Mouse (Mus musculus) common myeloid progenitor, adult 5-6 weeks (primary cell): Measurements from ENCODE around the gene Tnrc6c. TPM values are rescaled to one million over a fixed set of nuclear protein-coding genes. Genes with fewer than 3 reads are reported as not detected.

Source experiments
- ATAC-seq: replicated peaks from 2 replicates; pipeline ENCODE4 v1.8.0; 2016; ENCODE audit warnings: low read depth, mild to moderate bottlenecking, moderate TSS enrichment, inconsistent platforms; ENCODE audit not compliant: poor library complexity, severe bottlenecking
- total RNA-seq: library from RNA; stranded (forward); fragments of 200-1000, 187-1606 nt; gene quantifications from 2 replicates; pipeline ENCODE4 v1.2.3, GENCODE M21; 2017

Gene Tnrc6c
- total RNA-seq, 1 experiment from 2014 or later, result 22.4 TPM

DNA sequence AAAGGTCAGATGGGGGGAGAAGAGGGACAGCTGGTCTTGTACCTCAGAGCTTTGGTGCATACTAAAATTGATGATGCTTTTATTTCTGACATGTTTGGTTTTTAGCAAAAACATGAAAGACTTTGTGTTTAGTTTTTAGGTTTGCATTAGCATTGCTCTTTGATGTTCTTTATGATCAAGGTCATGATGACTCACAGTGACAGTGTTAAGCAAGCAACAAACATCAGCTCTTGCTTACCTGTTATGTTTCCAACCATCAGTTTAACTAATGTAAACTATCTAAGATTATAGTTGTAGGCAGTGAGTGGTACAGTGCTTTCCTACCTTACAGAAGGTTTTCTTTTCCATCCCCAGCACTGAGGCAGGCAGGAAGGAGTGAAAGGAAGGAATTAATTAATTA is 12.5 kb downstream of the Tnrc6c start:
- ATAC-seq, result no peak

DNA sequence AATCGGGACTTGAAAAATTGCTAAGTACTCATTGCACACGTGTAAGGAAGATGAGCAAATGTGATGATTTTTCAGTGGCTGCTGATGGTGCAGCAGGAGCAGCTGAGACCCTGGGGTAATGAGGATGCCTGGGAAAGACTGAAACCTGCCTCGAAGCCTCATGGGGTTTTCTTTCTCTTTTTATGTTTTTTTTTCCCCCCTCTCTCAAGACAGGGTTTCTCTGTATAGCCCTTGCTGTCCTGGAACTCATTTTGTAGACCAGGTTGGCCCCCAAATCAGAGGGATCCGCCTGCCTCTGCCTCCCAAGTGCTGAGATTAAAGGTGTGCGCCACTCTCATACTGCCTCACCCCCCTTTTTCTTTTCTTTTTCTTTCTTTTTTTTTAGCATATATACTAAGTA is 13.1 kb downstream of the Tnrc6c start:
- no peak for ATAC-seq

DNA sequence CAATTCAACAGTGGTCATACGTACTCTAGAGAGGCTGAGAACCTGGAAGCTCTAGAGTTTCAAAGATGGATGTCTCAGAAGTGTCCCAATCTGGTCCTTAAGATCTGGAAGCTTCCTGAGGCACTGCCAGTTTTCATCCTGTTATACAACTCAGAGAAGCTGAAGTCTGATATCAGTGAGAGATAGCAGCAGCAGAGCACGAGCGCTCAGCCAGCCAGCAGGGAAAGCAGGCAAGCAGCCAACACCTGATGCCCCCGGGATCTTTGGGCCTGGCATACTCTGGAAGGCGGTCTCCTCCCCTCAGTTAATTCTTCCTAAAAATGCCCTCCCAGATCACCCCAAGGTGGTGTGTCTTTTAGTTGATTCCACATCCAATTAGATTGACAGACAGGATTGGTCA is 13.7 kb downstream of the Tnrc6c start:
- no peak for ATAC-seq

- ATAC-seq, result no peak
These were observed 17.5 kb downstream of the Tnrc6c start for GRCm38 (mm10) chr11:117671626-117672025.

DNA sequence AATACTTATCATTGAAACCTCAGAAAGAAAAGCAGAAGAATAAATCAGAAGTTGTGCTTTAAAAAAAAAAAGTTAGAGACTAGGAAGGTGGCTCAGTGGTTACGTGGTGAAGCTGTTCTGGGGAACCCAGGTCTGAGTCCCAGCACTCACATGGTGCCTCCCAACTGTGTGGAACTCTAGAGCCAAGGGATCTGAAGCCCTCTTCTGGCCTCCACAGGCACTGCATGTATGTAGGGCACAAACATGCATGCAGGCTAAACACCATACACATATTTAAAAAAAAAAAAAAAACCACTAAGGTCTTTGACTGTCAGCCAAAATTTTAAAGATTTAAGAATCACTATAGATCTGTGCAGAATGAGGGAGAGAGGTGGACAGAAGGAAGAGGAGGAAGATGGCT is 20.4 kb downstream of the Tnrc6c start:
- ATAC-seq, result 0 out of 2 replicates have a peak, but pooled peaks have one; percentile 25

GRCm38 (mm10) chr11:117676649-117677048 is 22.6 kb downstream of the Tnrc6c start:
- ATAC-seq, result no peak

DNA sequence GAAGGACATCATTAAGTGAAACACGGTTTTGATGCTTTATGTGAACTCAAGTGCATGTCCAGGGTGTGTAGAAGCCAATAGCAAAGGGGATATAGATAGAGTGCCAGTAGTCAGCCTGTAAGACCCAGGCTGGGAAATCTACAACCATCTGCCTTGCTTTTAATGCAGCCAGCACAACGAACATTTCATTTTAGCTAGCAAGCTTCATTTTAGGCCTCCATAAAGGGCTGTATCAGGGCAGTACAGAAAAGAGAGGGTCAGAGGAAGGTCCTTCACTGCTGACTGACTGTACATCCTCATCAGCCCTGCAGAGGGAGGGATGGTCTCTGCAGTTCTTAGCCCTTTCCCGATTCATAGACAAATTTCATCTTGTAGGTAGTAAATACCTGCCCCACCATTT is 23.0 kb downstream of the Tnrc6c start:
- no peak for ATAC-seq

DNA sequence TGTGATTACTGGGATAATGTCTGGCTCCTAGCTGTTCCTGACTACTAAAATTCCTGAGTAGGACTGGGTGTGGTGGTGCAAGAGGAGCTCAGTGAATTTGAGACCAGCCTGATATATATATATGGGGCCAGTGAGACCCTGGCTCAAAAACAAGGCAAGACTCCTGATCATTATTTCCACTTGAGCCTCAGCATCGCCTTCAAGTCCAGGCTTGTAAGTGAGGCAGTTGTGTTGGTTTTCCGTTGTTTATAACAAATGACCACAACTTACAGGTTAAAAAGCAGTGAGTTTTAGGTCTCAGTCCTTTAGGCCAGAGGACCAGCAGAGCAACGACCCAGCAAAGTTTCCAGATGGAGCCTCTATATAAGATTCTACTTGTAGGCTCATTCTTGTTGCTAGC is 23.5 kb downstream of the Tnrc6c start:
- ATAC-seq, result no peak

DNA sequence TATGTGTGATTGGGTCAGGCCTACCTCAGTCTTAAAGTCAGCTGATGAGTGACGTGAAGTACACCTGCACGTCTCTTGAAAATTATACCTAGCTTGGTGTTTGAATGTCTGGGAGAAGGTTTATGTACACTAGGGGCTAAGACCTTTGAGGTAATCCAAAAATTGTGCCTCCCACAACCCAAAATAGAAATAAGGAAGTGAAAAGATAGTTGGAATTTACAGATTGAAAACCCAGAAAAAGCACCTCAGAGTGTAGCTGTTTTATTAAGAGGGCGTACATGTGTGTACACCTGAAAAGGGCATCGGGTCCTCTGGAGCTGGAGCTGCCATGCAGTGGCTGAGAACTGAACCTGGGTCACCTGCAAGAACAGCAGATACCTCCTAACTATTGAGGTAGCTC is 24.1 kb downstream of the Tnrc6c start:
- no peak for ATAC-seq

- no peak for ATAC-seq
These were observed 24.7 kb downstream of the Tnrc6c start for GRCm38 (mm10) chr11:117678740-117679139.

DNA sequence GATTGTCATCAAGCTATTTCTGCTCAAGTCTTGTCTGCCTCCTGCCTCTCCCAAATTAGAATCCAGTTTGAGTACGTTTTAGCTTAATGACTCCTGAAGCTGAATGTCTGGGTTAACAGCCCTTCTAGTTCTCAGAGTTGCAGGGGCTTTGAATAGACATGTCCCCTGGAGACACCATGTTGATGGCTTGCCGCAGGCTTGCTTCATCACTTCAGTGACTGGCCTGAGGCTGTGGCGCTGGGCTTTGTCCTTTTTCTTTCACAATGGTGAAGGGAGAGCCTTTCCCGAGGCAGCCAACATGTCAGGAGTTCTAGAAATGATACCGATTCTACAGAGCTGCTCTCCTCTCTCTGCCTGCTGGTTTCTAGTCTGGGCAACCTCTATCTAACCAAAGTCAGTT is 30.6 kb downstream of the Tnrc6c start:
- ATAC-seq, result no peak

- ATAC-seq, result no peak
These were observed 31.4 kb downstream of the Tnrc6c start for GRCm38 (mm10) chr11:117685461-117685860.

DNA sequence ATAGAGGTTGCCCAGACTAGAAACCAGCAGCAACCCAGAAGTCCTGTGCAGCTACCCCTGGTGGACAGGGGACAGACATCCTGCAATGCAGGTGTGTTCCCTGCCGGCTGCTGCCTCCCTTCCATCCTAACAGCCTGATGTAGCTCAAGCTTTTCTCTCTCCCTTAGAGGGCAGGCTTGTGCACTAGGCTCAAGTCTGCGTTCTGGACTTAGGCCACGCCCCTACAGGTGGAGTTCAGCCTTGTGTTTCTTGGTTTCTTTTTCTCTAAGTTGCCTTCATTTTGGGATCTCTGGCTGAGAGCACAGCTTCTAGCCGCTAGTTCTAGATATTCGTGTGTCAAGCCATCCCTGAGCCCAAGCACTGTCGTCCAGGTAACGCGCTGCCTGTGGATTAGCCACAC is 31.9 kb downstream of the Tnrc6c start:
- peak; percentile 60 for ATAC-seq

DNA sequence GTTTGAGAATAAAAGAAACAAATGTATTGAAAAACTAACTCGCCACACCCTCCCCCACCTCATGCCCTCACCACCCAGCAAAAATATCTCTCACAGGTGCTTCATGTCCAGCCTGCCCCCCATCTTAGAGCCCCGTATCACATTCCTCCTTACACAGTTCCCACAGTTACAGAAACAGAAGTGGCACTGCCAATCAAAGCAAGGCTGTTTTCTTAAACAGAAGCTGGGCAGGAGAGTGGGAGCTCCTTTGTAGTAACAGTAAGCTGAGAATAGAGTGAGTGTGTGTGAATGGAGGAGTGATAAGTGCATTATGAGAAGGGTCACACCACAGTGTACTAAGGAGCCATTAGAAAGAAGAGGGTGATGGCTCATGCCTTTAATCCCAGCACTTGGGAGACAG is 34.5 kb downstream of the Tnrc6c start:
- no peak for ATAC-seq

- ATAC-seq, result no peak
These were observed 37.2 kb downstream of the Tnrc6c start for GRCm38 (mm10) chr11:117691311-117691710.

- no peak for ATAC-seq
These were observed 40.0 kb downstream of the Tnrc6c start for GRCm38 (mm10) chr11:117694050-117694449.

DNA sequence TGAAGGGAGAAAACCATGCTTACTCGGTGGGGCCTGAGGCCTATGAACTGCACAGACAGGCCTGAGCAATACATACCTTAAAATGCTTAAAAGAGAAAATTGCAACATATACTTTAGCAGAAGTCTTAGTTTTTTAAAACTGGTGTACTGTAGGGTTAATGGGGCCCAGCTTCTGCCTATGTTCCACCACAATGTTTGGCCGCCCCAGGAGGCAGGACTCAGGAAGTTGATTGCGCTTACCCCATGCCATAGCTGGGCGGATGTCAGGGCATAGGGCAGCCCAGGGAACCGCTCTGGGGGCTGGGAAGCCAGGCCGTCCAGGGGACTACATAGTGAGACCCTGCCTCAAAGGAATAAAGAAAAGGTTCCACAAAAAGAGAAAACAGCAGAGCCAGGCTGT is 42.5 kb downstream of the Tnrc6c start:
- ATAC-seq, result peak; percentile 71

DNA sequence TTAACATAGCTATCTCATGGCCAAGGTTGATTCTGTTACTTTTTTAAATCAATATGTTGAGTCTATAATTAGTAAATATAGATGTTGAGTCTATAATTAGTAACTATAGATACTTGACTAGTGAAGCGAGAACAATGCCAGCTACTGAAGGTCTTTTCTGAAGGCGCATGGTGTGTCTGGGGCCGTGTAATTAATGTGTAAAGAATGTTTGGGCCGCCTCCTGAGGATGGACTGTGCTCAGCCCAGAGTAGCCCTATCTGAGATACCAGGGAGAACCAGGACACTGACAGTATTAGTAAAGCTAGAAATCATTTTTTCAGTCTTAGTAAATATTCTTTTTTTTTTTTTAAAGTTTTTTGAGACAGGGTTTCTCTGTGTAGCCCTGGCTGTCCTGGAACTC is 46.8 kb downstream of the Tnrc6c start:
- ATAC-seq, result no peak

- 0 out of 2 replicates have a peak, but pooled peaks have one; percentile 42 for ATAC-seq
These were observed 52.2 kb downstream of the Tnrc6c start for GRCm38 (mm10) chr11:117706267-117706666.

DNA sequence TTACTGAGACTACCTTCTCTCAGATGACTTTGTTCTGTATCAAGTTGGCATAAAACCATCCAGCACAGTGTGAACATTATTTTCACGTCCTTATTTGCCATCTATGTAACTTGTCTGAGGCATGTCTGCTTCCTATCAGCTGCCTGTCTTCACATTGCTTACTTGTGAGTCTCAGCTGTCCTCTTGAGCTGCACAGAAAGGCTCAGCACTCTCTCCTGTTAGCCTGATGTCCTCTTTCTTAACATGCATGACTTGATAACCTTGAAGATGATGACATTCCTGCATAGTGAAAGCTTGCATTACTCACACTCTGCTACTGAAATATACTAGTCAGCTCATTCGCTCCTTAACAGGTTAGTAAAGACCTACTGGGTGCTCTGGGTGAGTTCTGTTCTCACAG is 53.1 kb downstream of the Tnrc6c start:
- ATAC-seq, result no peak

DNA sequence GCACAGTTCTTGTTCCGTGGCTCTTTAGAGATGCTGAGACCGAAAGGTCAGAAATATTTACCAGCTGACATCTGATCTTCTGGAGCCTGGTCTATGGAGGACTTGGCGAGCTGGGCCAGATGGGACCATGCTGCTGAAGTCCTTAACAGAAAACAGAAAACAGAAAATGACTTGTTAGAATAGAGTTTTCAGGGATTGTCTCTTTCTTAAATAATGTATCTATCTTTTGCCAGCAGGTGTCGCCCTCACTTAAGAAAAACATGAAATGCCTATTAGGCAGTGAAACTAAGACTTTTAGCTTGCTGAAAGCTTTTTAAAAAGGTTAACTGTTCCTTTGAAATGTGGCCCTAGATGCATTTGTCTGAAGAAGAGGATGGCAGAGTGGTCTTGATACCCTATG is 55.2 kb downstream of the Tnrc6c start:
- ATAC-seq, result peak; percentile 62; the same call in 1 of the 2 replicates

DNA sequence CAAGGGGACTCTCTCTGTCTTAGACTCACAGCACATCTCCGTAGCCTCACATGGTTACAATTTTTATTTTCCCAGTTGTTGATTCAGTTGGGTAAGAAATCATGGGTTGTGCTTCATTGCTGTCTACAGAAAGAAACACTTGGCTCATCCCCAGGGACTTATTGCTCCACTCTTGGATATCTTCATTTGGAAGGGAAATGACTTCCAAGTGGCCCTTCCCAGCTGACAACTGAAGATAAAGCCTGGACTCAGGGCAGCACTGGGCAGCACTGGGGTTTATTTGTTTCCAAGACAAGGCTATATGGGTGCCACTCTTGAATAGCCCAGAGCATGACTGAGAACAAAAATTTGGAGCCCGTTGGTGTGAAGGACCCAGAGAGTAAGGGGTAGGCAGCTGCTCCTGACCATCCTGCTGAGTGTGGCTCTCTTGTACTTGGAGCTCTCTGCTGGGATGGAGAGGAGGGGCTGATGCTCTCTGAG is 56.8 kb downstream of the Tnrc6c start:
- no peak for ATAC-seq

DNA sequence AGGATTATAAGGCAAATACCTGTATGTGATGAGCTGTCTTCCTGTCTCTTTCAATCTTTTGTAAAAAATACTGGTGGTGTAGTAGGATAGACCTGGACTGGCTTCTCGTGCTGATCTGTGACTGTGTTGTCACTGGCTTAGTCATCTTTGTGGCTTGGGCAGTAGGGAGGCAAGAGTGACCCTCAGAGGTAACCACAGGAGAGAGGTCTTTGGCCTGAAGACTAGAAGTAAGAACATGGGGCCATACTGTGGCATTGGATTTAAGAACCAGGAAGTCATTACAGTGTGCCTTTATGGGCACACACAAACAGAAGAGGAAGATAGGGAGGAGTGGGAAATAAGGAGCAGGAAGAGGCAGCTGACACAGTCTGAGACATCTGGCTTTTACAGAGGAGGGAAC is 58.0 kb downstream of the Tnrc6c start:
- ATAC-seq, result 0 out of 2 replicates have a peak, but pooled peaks have one; percentile 18
